Mouse (Mus musculus): ENCODE data around the gene Gm10974.

DNA sequence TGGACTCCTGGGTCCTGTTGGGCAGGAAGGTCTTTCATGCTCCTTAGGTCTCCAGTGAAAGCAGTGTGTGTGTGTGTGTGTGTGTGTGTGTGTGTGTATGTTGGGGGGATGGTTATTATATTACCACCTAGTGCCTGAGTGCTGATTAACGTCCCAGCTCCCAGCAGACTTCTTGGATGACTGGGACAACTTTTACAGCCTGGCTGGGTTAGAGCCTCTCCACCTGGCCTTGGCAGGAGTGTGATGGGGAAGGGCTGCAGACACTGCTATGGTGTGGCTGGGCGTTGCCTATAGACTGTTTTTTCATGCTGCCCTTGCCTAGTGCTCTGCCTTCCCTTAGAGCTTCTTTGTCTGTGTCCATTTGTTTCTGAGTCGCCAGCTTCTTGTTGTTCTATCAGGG, 25.7 kb upstream of the Gm10974 start:
- TF ChIP-seq CTCF (IDR thresholded peaks at IDR 0.05; ENCODE audit: insufficient read depth, low read depth, low read length) (no peak), POLR2A (IDR thresholded peaks at IDR 0.05; ENCODE audit: insufficient read depth, low read depth, low read length) (no peak)

Measured in olfactory bulb, adult 2 months (tissue).